Mouse (Mus musculus): ENCODE data around the gene Piwil1. TPM values are rescaled to one million over a fixed set of nuclear protein-coding genes. Genes with fewer than 3 reads are reported as not detected.

Piwil1 gene
- polyA plus RNA-seq (2012; rRNA removed): 0.32 and 0.57 TPM in 2 replicates

DNA sequence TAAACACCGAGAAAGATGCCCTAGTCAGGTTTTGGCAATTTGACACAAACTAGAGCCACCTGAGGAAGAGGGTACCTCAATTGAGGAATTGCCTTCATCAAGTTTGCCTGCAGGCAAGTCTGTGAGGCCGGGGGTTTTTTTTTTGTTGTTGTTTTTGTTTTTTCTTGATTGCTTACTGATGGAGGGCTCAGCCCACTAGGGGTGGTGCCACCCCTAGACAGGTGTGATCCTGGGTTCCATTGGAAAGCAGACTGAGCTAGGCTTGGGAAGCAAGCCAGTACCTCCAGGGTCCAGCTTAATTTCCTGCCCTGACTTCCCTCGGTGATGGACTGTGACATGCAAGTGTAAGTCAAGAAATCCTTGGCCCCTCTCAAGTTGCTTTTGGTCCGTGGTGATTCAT, at the start of gene Piwil1:
Gene Piwil1, plus strand, starts transcription at position 301 of the 400 bp plus-strand sequence.
- no peak for DNase-seq (ENCODE audit: low read depth)

- no peak for DNase-seq (ENCODE audit: low read depth)
Measured at GRCm38 (mm10) chr5:128656496-128657135, 45.7 kb upstream of the Piwil1 start.

DNA sequence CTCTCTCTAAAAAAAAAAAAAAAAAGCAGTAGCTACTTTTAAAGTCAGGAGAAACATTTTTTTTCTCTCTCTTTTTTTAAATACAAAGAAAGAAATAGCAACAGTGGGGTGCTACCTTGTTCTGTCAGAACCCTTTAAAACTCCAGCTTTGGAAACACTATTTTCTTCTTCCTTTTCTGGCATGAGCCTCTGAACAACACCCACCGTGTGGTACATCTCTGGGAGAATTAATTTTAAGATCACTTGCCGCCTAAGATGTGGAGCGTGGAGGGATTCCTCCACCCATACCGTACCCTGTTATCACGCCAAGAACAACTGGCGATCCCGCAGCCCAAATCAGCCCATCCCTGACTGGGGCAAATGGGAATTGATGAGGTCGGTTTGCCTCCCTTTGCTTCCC, 42.2 kb upstream of the Piwil1 start:
- DNase-seq (ENCODE audit: low read depth): no peak

DNA sequence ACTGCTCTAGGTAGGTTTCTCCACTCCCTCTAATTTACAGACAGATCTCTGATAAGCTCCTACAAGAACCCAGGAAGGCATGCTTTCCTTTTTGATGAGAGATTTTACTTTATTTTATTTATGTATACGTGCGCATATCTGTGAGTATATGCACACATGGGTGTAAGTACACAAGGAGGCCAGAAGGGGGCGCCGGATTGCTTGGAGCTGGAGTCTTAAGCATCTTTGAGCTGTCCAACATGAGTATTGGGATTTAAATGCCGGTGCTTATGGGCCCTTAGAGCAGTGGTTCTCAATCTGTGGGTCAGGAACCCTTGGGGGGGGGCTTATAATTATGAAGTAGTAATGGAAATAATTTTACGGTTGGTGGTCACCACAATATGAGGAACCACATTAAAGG, 39.4 kb upstream of the Piwil1 start:
- no peak for DNase-seq (ENCODE audit: low read depth)

GRCm38 (mm10) chr5:128663976-128664375, 38.3 kb upstream of the Piwil1 start:
- DNase-seq (ENCODE audit: low read depth): no peak

DNA sequence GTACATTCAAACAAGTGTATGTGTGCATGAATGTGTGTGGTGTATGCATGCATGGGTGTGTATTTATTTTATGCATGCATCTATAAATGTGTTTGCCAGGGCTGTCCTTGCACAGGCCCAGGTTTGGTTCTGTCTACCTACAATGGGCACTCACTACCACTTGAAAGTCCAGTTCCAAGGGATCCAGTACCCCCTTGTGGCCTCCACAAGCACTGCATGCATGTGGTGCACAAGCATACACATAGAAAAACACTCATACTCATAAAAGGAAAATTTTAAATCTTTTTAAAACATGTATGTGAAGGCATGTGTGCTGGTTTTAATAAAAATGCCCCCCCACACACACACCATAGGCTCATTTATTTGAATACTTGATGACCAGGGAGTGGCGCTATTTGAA, 37.3 kb upstream of the Piwil1 start:
- no peak for DNase-seq (ENCODE audit: low read depth)

DNA sequence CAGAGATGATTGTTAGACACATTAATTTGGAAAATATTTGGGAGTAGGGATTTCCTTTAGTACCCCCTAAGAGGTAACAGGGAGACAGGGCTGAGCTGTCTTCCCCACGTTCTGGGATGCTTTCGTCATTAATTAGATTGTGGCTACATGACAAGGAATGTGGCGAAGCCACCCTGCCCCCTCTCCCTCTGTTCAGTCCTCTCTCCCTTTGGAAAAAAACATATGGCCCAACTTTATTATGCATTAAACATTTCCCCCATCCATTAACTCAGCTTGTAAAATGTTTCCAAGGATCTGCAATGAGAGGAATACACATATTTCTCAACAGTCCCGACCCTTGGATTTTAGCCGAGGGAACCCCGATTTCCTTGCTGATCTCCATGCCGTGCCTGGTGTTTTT, 35.0 kb upstream of the Piwil1 start:
- DNase-seq (ENCODE audit: low read depth): no peak

- no peak for DNase-seq (ENCODE audit: low read depth)
Measured at GRCm38 (mm10) chr5:128674124-128674523, 28.2 kb upstream of the Piwil1 start.

- no peak for DNase-seq (ENCODE audit: low read depth)
Measured at GRCm38 (mm10) chr5:128677373-128677772, 25.0 kb upstream of the Piwil1 start.

GRCm38 (mm10) chr5:128677861-128678260, 24.5 kb upstream of the Piwil1 start:
- DNase-seq (ENCODE audit: low read depth): no peak

DNA sequence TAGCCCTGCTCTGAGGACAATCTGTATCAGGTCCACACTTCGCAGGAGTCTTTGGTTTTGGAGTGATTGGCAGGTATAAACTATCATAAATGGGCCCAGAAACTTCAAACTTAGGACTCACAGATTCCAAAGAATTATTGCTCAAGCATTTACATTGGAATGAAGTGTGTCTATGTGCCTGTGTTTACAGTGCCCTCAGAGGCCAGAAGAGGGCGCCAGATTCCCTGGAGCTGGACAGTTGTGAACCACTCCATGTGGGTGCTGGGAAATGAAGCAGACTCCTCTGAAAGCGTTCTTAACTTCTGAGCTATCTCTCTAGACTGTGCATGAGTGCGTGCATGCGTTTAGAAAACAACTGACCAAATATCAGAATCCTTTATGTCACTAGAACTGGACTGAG, 20.9 kb upstream of the Piwil1 start:
- DNase-seq (ENCODE audit: low read depth): no peak

- DNase-seq (ENCODE audit: low read depth): no peak
Measured at GRCm38 (mm10) chr5:128684192-128684591, 18.1 kb upstream of the Piwil1 start.

- DNase-seq (ENCODE audit: low read depth): no peak
Measured at GRCm38 (mm10) chr5:128684621-128685020, 17.7 kb upstream of the Piwil1 start.

DNA sequence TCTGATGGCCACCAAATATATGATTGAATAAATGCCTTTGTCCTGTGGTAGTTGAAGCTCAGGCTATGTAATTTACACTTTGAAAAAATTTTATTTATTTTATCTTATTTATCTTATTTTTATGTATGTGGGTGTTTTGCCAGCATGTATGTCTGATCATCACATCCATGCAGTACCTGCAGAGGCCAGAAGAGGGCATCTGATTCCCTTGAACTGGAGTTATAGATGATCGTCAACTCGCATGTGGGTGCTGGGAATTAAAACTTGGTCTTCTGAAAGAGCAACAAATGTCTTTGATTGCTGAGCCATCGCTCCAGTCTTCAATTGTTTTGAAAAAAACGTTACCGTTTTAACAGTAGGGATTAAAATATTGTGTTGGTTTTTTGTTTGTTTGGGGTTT, 15.2 kb upstream of the Piwil1 start:
- no peak for DNase-seq (ENCODE audit: low read depth)

- DNase-seq (ENCODE audit: low read depth): no peak
Measured at GRCm38 (mm10) chr5:128694107-128694506, 8.2 kb upstream of the Piwil1 start.

GRCm38 (mm10) chr5:128694611-128695325, 7.6 kb upstream of the Piwil1 start:
- peak; percentile 33 for DNase-seq (ENCODE audit: low read depth)

GRCm38 (mm10) chr5:128696824-128697223, 5.5 kb upstream of the Piwil1 start:
- no peak for DNase-seq (ENCODE audit: low read depth)

GRCm38 (mm10) chr5:128700716-128701115, 1.6 kb upstream of the Piwil1 start:
- no peak for DNase-seq (ENCODE audit: low read depth)

DNA sequence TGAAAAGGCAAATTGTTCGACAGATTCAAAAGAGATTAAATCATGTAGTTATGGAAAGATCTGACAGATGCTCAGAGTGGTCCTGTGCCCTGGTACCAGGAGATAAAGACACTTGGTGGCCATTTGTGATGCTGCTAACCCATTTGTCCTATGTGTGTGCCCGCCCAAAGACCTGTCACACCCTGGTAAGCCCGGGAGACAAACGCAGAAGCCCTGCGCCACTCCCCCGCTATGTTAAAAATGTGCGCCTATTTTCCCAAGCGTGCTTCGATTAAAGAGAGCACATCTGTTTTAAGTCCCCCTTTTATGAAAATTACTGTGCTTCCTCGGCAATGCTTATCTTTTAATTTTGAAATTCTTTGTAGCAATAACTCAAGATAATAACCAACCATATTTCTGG, 1.4 kb downstream of the Piwil1 start:
- DNase-seq (ENCODE audit: low read depth): no peak

GRCm38 (mm10) chr5:128704134-128704904, 2.0 kb downstream of the Piwil1 start:
- no peak for DNase-seq (ENCODE audit: low read depth)

DNA sequence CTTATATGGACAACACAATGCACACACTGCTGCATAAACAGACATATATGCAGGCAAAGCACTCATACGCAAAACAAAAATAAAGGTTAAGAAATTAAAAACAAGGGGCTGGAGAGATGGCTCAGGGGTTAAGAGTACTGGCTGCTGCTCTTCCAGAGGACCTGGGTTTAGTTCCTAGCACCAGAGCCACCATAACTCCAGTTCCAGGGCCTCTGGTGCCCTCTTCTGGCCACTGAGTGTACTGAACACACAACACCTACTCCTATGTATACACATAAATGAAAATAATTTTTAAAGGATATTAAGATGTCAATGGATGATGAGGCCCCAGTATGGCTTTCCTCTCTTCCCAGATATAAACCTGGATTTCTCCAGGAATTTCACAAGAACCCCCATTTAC, 4.1 kb downstream of the Piwil1 start:
- DNase-seq (ENCODE audit: low read depth): no peak

DNA sequence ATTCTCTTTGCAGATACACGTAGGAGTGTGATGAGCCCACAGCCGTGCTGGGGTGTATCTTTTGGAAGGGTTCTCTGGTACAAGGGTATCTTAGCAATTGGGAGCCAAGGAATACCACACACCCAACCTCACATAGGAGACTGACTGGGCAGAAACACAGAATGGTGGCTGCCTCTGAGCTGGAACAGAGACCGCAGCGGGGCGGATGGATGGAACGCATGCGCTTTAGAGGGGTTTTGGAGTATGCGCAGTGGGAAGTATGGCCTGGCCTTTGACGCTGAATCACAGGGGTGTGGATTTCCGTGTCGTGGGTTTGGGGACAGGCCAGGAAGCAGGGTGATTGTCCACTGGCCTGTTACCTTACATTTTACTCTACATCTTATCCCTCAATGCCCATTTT, 4.9 kb downstream of the Piwil1 start:
- no peak for DNase-seq (ENCODE audit: low read depth)

DNA sequence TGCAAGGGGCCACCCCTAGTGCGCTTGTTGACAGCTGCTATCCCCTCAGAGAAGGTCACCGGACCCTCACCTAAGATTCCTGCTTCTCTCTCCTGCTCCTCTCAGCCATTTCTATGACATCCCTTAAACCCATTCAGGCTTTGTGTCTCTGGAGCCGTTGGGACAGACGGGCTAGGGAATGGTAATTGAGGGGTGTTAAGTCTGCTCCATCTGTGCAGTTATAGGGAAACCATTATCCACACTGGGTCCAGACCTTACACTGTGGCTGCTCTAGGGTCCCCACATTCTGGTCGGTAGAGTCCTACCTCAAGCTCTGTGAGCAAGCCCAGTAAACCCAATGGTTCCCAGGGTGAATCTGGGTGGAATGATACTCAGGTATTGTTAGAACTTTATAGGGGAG, 6.6 kb downstream of the Piwil1 start:
- DNase-seq (ENCODE audit: low read depth): no peak
